Mouse (Mus musculus): ENCODE data around the gene Tjp3.

- TF ChIP-seq CTCF (conservative IDR thresholded peaks at IDR 0.05; ENCODE audit: low read length): no peak
- no peak for TF ChIP-seq POU5F1 (IDR thresholded peaks at IDR 0.05; ENCODE audit: borderline replicate concordance, low read length)
Measured at GRCm38 (mm10) chr10:81301321-81301720, 9.9 kb upstream of the Tjp3 start.

All from E14TG2a.4 (cell line).